Mouse (Mus musculus): ENCODE measurements around the gene Wfdc1. TPM values are rescaled to one million over a fixed set of nuclear protein-coding genes. Genes with fewer than 3 reads are reported as not detected.

Gene Wfdc1
- 0.77 and 1.1 TPM in 2 replicates for polyA plus RNA-seq (2012; rRNA removed)

GRCm38 (mm10) chr8:119666219-119666951, at the start of gene Wfdc1:
Wfdc1 (plus strand) TSS chr8:119666365.

GRCm38 (mm10) chr8:119635378-119635777, 30.8 kb upstream of the Wfdc1 start, which contains the start of gene Kcng4:
Kcng4 (minus strand) TSS chr8:119635680.

GRCm38 (mm10) chr8:119699549-119700134, 33.5 kb downstream of the Wfdc1 start, which contains the start of gene Atp2c2:
Atp2c2 (plus strand) TSS chr8:119700009.

Other genes starting within 250 kb of the Wfdc1 start
- gene Osgin1, start 232.2 kb upstream of the Wfdc1 start, polyA plus RNA-seq (2012; rRNA removed), result 15.8 and 17.9 TPM in 2 replicates
- 0.05 TPM in 2 replicates for gene Necab2, start 219.6 kb upstream of the Wfdc1 start, polyA plus RNA-seq (2012; rRNA removed)
- 0.01 TPM in 1 of 2 replicates, not detected in the other for gene Slc38a8, start 164.7 kb upstream of the Wfdc1 start, polyA plus RNA-seq (2012; rRNA removed)
- gene Mbtps1, start 107.6 kb upstream of the Wfdc1 start, polyA plus RNA-seq (2012; rRNA removed), result 21.2 and 25.1 TPM in 2 replicates
- gene Hsdl1, start 91.2 kb upstream of the Wfdc1 start, polyA plus RNA-seq (2012; rRNA removed), result 7.5 and 8.0 TPM in 2 replicates
- 0.03 and 0.05 TPM in 2 replicates for gene Dnaaf1, start 91.1 kb upstream of the Wfdc1 start, polyA plus RNA-seq (2012; rRNA removed)
- 5.6 and 6.9 TPM in 2 replicates for gene Taf1c, start 61.1 kb upstream of the Wfdc1 start, polyA plus RNA-seq (2012; rRNA removed)
- gene Adad2, start 53.6 kb upstream of the Wfdc1 start, polyA plus RNA-seq (2012; rRNA removed), result not detected in 2 replicates
- not detected in 2 replicates for gene Kcng4, start 30.7 kb upstream of the Wfdc1 start, polyA plus RNA-seq (2012; rRNA removed)
- gene Atp2c2, start 33.6 kb downstream of the Wfdc1 start, polyA plus RNA-seq (2012; rRNA removed), result 0.07 and 0.08 TPM in 2 replicates
- 2.6 and 2.9 TPM in 2 replicates for gene Tldc1, start 112.1 kb downstream of the Wfdc1 start, polyA plus RNA-seq (2012; rRNA removed)
- 57.7 and 72.9 TPM in 2 replicates for gene Cotl1, start 174.2 kb downstream of the Wfdc1 start, polyA plus RNA-seq (2012; rRNA removed)
- 2.6 and 2.7 TPM in 2 replicates for gene Klhl36, start 195.9 kb downstream of the Wfdc1 start, polyA plus RNA-seq (2012; rRNA removed)
- gene Usp10, start 244.0 kb downstream of the Wfdc1 start, polyA plus RNA-seq (2012; rRNA removed), result 38.7 and 49.6 TPM in 2 replicates
- gene Gm20388, start 244.5 kb downstream of the Wfdc1 start, polyA plus RNA-seq (2012; rRNA removed), result 7.1 and 8.4 TPM in 2 replicates

Data from liver, embryonic 14 days (tissue).